Mouse (Mus musculus): Measurements from ENCODE around the gene Acly. TPM values are rescaled to one million over a fixed set of nuclear protein-coding genes. Genes with fewer than 3 reads are reported as not detected.

Acly gene
- polyA plus RNA-seq, 2 experiments: 118 to 159 TPM

DNA sequence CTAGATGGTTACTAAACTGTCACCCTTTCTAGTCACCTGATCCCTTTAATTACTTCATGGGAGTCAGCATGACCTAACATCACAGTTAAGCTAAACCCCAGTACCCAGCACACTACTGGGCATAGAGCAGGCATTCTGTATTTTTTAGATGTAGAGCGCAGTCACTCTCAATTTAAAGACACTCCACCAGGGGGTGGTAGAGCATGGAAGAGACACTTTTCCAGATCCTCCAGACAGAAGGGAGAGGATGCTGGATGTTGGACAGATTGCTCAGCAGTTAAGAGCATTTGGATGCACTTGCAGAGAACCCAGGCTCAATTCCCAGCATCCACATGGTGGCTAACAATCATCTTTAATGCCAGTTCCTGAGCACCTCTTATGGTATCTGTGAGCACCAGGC is 15.4 kb downstream of the Acly start:
- H3K36me3 ChIP-seq (ENCODE audit: control insufficient read depth, insufficient read depth, low read length): peaks cover 95% of the 10 kb centered on the region
- no peak for ATAC-seq (ENCODE audit: low FRiP score, low read depth)

DNA sequence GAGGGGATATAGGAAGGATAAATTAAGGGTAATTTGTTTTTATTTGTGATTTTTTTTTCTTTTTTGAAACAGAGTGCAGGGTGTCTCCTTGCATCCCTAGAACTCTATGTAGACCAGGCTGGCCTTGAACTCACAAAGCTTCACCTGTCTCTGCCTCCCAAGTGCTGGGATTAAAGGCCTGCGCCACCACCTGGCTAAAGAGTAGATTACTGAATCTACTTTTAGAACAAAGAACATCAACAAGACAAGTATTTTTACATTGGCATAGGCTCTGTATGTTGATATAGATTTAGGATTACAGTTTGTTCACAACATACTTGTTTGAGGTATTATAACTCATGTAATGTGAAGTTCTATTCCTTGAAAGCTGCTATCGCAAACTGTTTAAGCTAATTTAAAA is 17.2 kb downstream of the Acly start:
- Histone ChIP-seq H3K27ac (replicated peaks; ENCODE audit: low read depth, low read length) (no peak overlapping the region), H3K4me3 (replicated peaks; ENCODE audit: low read length) (no peak overlapping the region), H3K9me3 (ENCODE audit: control insufficient read depth, low read length) (no peaks in the 10 kb centered on the region), H3K27me3 (ENCODE audit: control insufficient read depth, insufficient read depth, low read length) (no peaks in the 10 kb centered on the region), H3K4me2 (replicated peaks; ENCODE audit: low read depth, low read length, severe bottlenecking) (no peak overlapping the region), H3K9ac (ENCODE audit: low read depth, low read length, severe bottlenecking) (no peak overlapping the region), H3K4me1 (ENCODE audit: control insufficient read depth, insufficient read depth, low read length) (no peaks in the 10 kb centered on the region), H3K36me3 (ENCODE audit: control insufficient read depth, insufficient read depth, low read length) (peaks cover 95% of the 10 kb centered on the region)
- TF ChIP-seq POLR2A (IDR thresholded peaks at IDR 0.05; ENCODE audit: borderline replicate concordance, extremely low read depth, insufficient read depth, insufficient read length): no peak
- no peak for ATAC-seq (ENCODE audit: low FRiP score, low read depth)
- no peak for DNase-seq (ENCODE audit: low spot score)
- 97% methylated on average over 2 of the region's 2 CpGs for WGBS

More for the DNA sequence above, 15.4 kb downstream of the Acly start:
- no peak overlapping the region for H3K4me3 ChIP-seq (replicated peaks; ENCODE audit: low read length)
- no peaks in the 10 kb centered on the region for H3K27me3 ChIP-seq (ENCODE audit: control insufficient read depth, insufficient read depth, low read length)
- 97% methylated on average over 1 of the region's 1 CpGs for WGBS
- no peaks in the 10 kb centered on the region for H3K9me3 ChIP-seq (ENCODE audit: control insufficient read depth, low read length)
- H3K4me2 ChIP-seq (replicated peaks; ENCODE audit: low read depth, low read length, severe bottlenecking): no peak overlapping the region
- no peak for DNase-seq (ENCODE audit: low spot score)
- H3K9ac ChIP-seq (ENCODE audit: low read depth, low read length, severe bottlenecking): no peak overlapping the region
- no peaks in the 10 kb centered on the region for H3K4me1 ChIP-seq (ENCODE audit: control insufficient read depth, insufficient read depth, low read length)
- no peak for TF ChIP-seq POLR2A (IDR thresholded peaks at IDR 0.05; ENCODE audit: borderline replicate concordance, extremely low read depth, insufficient read depth, insufficient read length)
- no peak overlapping the region for H3K27ac ChIP-seq (replicated peaks; ENCODE audit: low read depth, low read length)

DNA sequence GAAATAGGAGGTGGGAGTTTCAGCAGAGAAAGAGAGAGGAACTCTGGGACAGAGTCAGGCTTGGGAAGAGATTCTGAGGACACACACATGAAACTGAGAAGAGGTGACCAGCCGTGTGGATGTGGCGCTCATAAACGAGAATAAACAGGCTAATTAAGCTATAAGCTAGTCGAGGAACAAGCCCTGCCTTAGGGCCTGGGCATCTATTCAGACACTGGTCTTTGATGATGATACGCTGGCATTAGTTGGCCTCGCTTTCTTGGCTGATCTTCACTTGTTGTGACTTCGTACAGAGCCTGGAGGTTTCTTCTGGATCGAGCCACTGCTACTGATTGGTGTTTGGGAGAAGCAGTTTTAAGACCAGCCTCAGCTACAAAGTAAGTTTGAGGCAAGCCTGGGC is 21.8 kb downstream of the Acly start:
- H3K36me3 ChIP-seq (ENCODE audit: control insufficient read depth, insufficient read depth, low read length): peaks cover 95% of the 10 kb centered on the region
- H3K4me2 ChIP-seq (replicated peaks; ENCODE audit: low read depth, low read length, severe bottlenecking): no peak overlapping the region
- H3K9ac ChIP-seq (ENCODE audit: low read depth, low read length, severe bottlenecking): no peak overlapping the region
- H3K9me3 ChIP-seq (ENCODE audit: control insufficient read depth, low read length): no peaks in the 10 kb centered on the region
- no peaks in the 10 kb centered on the region for H3K27me3 ChIP-seq (ENCODE audit: control insufficient read depth, insufficient read depth, low read length)
- ATAC-seq (ENCODE audit: low FRiP score, low read depth) (no peak), DNase-seq (ENCODE audit: low spot score) (no peak)
- TF ChIP-seq POLR2A (IDR thresholded peaks at IDR 0.05; ENCODE audit: borderline replicate concordance, extremely low read depth, insufficient read depth, insufficient read length): no peak
- 93% methylated on average over 8 of the region's 8 CpGs for WGBS
- H3K27ac ChIP-seq (replicated peaks; ENCODE audit: low read depth, low read length): no peak overlapping the region
- H3K4me3 ChIP-seq (replicated peaks; ENCODE audit: low read length): no peak overlapping the region
- H3K4me1 ChIP-seq (ENCODE audit: control insufficient read depth, insufficient read depth, low read length): no peaks in the 10 kb centered on the region

DNA sequence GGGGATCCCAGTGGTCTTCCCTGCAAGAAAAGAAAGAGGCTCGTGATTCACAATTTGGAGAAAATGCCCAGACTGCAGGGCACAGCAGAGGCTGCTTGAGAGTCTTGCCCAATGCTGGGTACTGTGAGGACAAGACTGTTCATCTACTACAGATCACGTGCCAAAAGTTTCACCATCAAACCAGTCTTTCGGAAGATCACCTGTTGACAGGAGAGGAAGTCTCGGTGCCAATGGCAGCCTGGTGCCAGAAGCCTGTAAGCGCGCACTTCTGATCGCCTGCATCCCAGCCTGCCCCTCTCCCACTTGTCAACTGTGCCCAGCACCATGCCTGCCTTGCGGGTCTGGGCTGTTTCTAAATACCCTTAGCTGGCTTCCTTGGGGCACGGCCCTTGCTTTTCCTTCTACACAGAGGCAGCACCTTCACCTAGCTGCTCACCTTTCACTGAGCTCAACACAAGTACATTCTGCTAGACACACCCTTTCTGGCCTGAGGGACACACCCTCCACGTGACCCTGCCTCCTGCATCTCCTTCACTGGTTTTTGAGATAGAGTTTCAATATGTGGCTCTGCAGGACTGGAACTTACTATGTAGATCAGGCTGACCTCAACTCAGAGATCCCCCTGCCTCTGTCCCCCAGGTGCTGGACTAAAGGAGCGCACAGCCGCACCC is 22.7 kb downstream of the Acly start:
- H3K4me3 ChIP-seq (replicated peaks; ENCODE audit: low read length): no peak overlapping the region
- TF ChIP-seq POLR2A (IDR thresholded peaks at IDR 0.05; ENCODE audit: borderline replicate concordance, extremely low read depth, insufficient read depth, insufficient read length): no peak
- peaks cover 94% of the 10 kb centered on the region for H3K36me3 ChIP-seq (ENCODE audit: control insufficient read depth, insufficient read depth, low read length)
- no peaks in the 10 kb centered on the region for H3K4me1 ChIP-seq (ENCODE audit: control insufficient read depth, insufficient read depth, low read length)
- ATAC-seq (ENCODE audit: low FRiP score, low read depth): no peak
- no peak overlapping the region for H3K27ac ChIP-seq (replicated peaks; ENCODE audit: low read depth, low read length)
- H3K4me2 ChIP-seq (replicated peaks; ENCODE audit: low read depth, low read length, severe bottlenecking): no peak overlapping the region
- no peaks in the 10 kb centered on the region for H3K9me3 ChIP-seq (ENCODE audit: control insufficient read depth, low read length)
- no peak overlapping the region for H3K9ac ChIP-seq (ENCODE audit: low read depth, low read length, severe bottlenecking)
- no peaks in the 10 kb centered on the region for H3K27me3 ChIP-seq (ENCODE audit: control insufficient read depth, insufficient read depth, low read length)
- no peak for DNase-seq (ENCODE audit: low spot score)
- WGBS: 93% methylated on average over 12 of the region's 12 CpGs

DNA sequence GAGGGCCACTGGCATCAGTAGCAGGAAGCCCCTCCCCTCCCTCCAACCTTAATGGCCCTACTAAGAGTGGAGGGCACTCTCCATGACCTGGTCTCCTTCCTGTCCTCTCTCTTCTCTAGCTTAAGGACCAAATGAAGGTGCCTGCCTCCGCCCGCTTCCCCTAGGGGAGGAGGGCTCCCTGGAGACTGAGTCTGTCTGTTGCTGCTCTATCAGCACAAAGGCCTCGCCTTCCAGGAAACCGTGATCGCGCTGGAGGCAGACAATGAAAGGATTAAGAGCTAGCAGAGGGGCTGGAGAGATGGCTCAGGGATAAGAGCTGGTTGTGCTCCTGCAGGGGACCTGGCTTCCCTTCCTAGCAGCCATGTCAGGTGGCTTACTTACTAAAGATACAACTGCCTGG is 26.5 kb downstream of the Acly start:
- H3K36me3 ChIP-seq (ENCODE audit: control insufficient read depth, insufficient read depth, low read length): peaks cover 96% of the 10 kb centered on the region
- no peak overlapping the region for H3K27ac ChIP-seq (replicated peaks; ENCODE audit: low read depth, low read length)
- H3K4me2 ChIP-seq (replicated peaks; ENCODE audit: low read depth, low read length, severe bottlenecking): no peak overlapping the region
- no peaks in the 10 kb centered on the region for H3K9me3 ChIP-seq (ENCODE audit: control insufficient read depth, low read length)
- TF ChIP-seq POLR2A (IDR thresholded peaks at IDR 0.05; ENCODE audit: borderline replicate concordance, extremely low read depth, insufficient read depth, insufficient read length): no peak
- H3K27me3 ChIP-seq (ENCODE audit: control insufficient read depth, insufficient read depth, low read length): no peaks in the 10 kb centered on the region
- WGBS: 73% methylated on average over 6 of the region's 6 CpGs
- DNase-seq (ENCODE audit: low spot score) (no peak), ATAC-seq (ENCODE audit: low FRiP score, low read depth) (no peak)
- H3K4me3 ChIP-seq (replicated peaks; ENCODE audit: low read length): no peak overlapping the region
- H3K4me1 ChIP-seq (ENCODE audit: control insufficient read depth, insufficient read depth, low read length): no peaks in the 10 kb centered on the region
- H3K9ac ChIP-seq (ENCODE audit: low read depth, low read length, severe bottlenecking): no peak overlapping the region

All from limb, embryonic 14.5 days (tissue).